Mouse (Mus musculus) G1E (cell line): ENCODE measurements around the gene Fjx1.

Experiments
- CTCF ChIP-seq: IDR thresholded peaks from 2 replicates; pipeline ENCODE4 v1.5.1; 2012; ENCODE audit warnings: low read depth, low read length, inconsistent platforms, mixed read lengths
- GATA1 ChIP-seq: IDR thresholded peaks from 2 replicates; pipeline ENCODE4 v1.6.1; 2012; ENCODE audit warnings: borderline replicate concordance, low read length, inconsistent platforms, mixed read lengths

- TF ChIP-seq CTCF = no peak
- TF ChIP-seq GATA1 = no peak
Measured at GRCm38 (mm10) chr2:102455126-102455525, 2.8 kb upstream of the Fjx1 start.
